Mouse (Mus musculus) right cerebral cortex, postnatal 4 days (tissue): ENCODE measurements around the gene Kcnq1.

Experiments
- DNase-seq: peaks from one replicate; pipeline ENCODE4 v3.0.0-alpha.2; 2022

Kcnq1 gene

GRCm38 (mm10) chr7:143106062-143106461, at the start of gene Kcnq1:
TSS of gene Kcnq1 (plus strand) at chr7:143106362.
- DNase-seq, result no peak

- no peak for DNase-seq
Measured at GRCm38 (mm10) chr7:143057023-143057422, 49.1 kb upstream of the Kcnq1 start.

GRCm38 (mm10) chr7:143057667-143058220, 48.4 kb upstream of the Kcnq1 start:
- DNase-seq, result no peak

- no peak for DNase-seq
Measured at GRCm38 (mm10) chr7:143058221-143058697, 47.9 kb upstream of the Kcnq1 start.

- DNase-seq, result peak; percentile 56
Measured at GRCm38 (mm10) chr7:143059202-143059870, 46.8 kb upstream of the Kcnq1 start.

- DNase-seq, result no peak
Measured at GRCm38 (mm10) chr7:143062704-143063103, 43.5 kb upstream of the Kcnq1 start.

GRCm38 (mm10) chr7:143064226-143064625, 41.9 kb upstream of the Kcnq1 start:
- DNase-seq, result no peak

- no peak for DNase-seq
Measured at GRCm38 (mm10) chr7:143065692-143066091, 40.5 kb upstream of the Kcnq1 start.

- no peak for DNase-seq
Measured at GRCm38 (mm10) chr7:143067469-143067868, 38.7 kb upstream of the Kcnq1 start.

GRCm38 (mm10) chr7:143067897-143068296, 38.3 kb upstream of the Kcnq1 start:
- DNase-seq, result no peak

- peak; percentile 66 for DNase-seq
Measured at GRCm38 (mm10) chr7:143068316-143068881, 37.8 kb upstream of the Kcnq1 start.

GRCm38 (mm10) chr7:143068882-143069591, 37.1 kb upstream of the Kcnq1 start, which contains the start of gene Tssc4:
TSS of gene Tssc4 (plus strand) at chr7:143069249.
- DNase-seq, result peak; percentile 94

- DNase-seq, result peak; percentile 25
Measured at GRCm38 (mm10) chr7:143069751-143070400, 36.3 kb upstream of the Kcnq1 start.

- no peak for DNase-seq
Measured at GRCm38 (mm10) chr7:143070506-143071070, 35.6 kb upstream of the Kcnq1 start.

GRCm38 (mm10) chr7:143072605-143073004, 33.6 kb upstream of the Kcnq1 start:
- DNase-seq, result no peak

GRCm38 (mm10) chr7:143073086-143073485, 33.1 kb upstream of the Kcnq1 start:
- DNase-seq, result peak; percentile 42

GRCm38 (mm10) chr7:143075394-143075793, 30.8 kb upstream of the Kcnq1 start:
- no peak for DNase-seq

- DNase-seq, result no peak
Measured at GRCm38 (mm10) chr7:143077351-143077750, 28.8 kb upstream of the Kcnq1 start.

GRCm38 (mm10) chr7:143082024-143082423, 24.1 kb upstream of the Kcnq1 start:
- DNase-seq, result no peak

- DNase-seq, result no peak
Measured at GRCm38 (mm10) chr7:143083708-143084107, 22.5 kb upstream of the Kcnq1 start.

- DNase-seq, result peak; percentile 50
Measured at GRCm38 (mm10) chr7:143086366-143086765, 19.8 kb upstream of the Kcnq1 start.

- peak; percentile 33 for DNase-seq
Measured at GRCm38 (mm10) chr7:143087070-143087579, 19.0 kb upstream of the Kcnq1 start.
